Mouse (Mus musculus) adrenal gland, postnatal 25 days (tissue): Measurements from ENCODE around the gene Adra2a. TPM values are rescaled to one million over a fixed set of nuclear protein-coding genes. Genes with fewer than 3 reads are reported as not detected.

Experiments
- DNase-seq: peaks from one replicate; pipeline ENCODE4 v3.0.0; 2021; ENCODE audit warnings: mixed read lengths
- long read RNA-seq: library from polyadenylated mRNA; stranded (forward); transcript quantifications from one replicate; pipeline ENCODE4 v2.0.0, GENCODE M21; 2021
- total RNA-seq: library from RNA; stranded (reverse); gene quantifications from 2 replicates; pipeline ENCODE4 v1.2.3, GENCODE M21; 2021

Gene Adra2a
- 0.18 TPM in 1 of 2 replicates, not detected in the other for total RNA-seq
- long read RNA-seq: 0 reads

DNA sequence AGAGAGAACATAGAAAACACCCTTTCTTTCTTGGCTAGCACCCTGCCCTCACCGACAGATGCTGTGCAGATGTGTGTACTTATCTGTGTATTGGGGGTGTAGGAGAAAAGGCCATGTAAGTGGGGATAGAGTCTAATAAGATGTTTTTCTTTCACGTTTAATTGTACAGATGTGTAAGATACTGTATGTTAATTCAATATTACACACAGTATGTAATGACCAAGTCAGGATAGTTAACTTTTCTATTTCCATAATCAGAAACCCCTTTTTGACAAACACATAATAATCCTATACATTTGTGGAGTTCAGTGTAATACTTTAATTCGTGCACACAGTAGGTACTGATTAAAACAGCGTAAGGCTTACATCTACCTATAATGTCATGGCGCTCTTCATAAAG is at the start of gene Adra2a:
TSS of gene Adra2a (plus strand) at position 301 of the 400 bp plus-strand sequence.
- no peak for DNase-seq

GRCm38 (mm10) chr19:53994276-53994675 is 49.7 kb upstream of the Adra2a start:
- no peak for DNase-seq

DNA sequence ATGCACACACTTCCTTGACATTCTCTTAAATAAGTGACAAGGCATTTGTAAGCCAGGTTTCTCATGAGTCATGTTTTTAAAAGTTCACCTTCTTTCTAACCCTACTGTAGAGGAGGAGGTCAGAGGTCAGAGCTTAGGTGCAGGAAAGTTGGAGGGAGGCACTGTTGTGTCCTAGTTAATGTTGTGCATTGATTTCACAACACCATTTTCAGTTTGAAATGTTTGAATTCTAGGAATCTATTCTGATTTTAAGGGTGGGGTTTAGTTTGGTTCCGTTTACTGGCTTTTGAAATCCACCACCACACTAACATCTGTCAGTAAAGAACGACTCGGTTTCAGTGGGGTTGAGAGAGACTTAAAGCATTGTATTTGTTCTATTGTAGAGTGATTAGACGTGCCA is 33.0 kb upstream of the Adra2a start:
- no peak for DNase-seq

GRCm38 (mm10) chr19:54014999-54015398 is 29.0 kb upstream of the Adra2a start:
- no peak for DNase-seq

DNA sequence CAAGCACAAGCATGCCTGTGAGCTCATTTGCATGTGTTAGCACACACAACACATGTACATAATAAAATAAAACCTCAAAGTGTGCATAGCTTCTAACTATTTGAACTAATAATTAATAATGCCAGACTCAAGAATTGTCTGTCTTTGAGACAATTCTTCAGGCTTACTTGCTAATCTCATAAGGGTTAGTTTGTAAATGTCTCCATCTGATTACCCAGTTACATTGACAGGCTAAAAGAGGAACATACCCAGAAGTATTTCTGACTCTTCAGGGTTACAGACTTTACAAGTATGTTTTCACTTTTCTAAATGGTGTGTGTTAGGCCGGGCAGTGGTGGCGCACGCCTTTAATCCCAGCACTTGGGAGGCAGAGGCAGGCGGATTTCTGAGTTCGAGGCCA is 28.4 kb upstream of the Adra2a start:
- DNase-seq: no peak

DNA sequence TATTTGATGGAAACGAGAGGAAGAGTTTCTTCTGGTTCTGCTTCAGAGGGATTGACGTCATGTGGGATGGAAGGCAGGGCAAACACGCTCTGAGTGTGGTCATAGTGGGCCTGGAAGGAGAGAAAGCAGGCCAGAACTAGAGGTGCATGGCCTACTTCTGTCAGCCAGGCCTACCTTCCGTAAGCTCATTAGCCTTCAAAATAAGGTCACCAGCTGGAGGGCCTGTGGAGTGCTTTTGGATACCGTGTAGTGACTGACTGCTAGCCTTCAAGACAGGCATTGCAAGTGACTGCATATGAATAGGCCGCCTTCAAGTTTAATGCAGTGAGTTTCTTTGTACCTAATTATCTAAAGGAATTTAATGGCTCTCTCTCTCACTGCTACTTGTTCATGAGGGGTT is 8.9 kb upstream of the Adra2a start:
- DNase-seq: no peak

DNA sequence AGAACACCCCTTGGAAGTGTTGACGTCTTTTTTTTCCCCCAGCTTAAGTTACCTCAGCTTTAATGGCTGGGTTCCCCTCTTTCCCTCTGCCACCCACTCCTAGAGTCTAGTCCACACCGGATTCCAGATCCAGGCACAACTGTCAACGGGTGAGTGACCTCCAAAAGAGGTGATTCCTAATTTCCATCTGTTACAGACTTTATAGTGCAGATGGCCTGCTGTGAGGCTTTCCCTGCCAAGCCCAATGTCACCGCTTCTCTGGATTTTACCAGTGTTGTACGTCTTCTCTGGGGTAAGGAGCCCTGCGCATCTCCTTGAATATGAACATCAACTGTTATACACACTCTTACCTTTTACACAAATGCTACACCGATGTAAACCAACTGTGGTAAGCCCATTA is 4.5 kb upstream of the Adra2a start:
- no peak for DNase-seq

- DNase-seq: no peak
Observed at GRCm38 (mm10) chr19:54040356-54041028, 3.5 kb upstream of the Adra2a start.

- no peak for DNase-seq
Observed at GRCm38 (mm10) chr19:54041029-54041367, 3.0 kb upstream of the Adra2a start.

DNA sequence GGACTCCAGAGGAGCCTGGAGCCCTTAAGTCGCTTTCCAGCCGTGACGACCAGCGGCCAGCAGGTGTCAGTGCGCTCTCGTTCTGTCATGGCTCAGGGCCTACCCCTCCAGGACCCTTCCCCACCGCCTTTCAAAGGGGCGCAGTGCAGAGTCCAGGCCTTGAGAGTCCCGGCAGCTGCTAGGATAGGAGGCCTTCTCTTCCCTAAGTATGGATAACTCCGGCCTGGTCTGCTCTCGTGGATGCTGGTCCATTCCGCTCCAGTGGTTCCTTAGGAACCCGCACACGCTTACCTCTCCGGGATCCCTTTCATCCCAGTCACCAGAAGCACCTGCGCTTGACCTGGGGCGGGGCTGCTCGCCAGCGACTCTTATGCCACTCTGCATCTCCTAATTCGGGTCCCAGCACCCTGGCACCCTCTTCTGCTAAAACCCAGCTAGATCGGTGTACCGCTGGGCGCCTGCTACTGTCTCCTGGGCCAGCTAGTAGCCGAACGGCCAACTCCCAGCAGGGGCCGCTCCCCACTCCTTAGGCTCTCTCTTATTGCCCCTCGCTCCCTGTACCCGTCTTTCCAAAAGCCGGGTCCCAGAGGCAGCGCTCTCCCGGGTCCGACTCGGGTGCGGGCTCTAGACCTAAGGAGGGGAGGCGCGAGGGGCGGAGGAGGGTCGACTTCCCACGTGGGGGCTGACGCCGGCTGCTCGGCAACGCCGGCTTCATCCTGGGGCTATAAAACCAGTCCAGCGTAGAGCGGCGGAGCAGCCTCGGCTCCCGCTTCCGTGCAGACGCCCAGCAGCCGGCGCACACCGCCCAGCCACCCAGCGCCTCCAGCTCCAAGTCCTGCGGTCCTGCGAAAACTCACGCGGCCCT is 788 bp downstream of the Adra2a start:
- DNase-seq: peak; percentile 54

DNA sequence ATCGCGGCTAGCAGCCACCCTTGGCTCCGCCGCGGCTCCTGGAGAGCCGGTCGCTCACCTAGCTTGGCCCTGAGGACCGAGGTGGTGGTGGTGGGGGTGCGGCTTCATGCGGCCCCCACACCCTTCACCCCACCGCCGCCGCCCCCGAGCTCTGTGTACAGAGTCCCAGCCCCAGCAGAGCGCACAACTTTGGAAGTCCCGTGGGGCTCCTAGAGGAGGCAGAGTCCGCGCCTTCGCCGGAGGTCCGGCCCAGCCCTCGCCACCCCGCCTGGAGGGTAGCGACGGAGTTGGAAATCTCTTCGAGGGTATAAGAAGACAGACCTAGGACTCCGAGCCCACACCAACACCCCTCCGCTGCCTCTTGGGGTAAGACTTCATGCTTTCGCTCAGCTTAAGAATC is 1.5 kb downstream of the Adra2a start:
- peak; percentile 21 for DNase-seq

- DNase-seq: peak; percentile 32
Observed at GRCm38 (mm10) chr19:54045931-54046683, 2.2 kb downstream of the Adra2a start.

DNA sequence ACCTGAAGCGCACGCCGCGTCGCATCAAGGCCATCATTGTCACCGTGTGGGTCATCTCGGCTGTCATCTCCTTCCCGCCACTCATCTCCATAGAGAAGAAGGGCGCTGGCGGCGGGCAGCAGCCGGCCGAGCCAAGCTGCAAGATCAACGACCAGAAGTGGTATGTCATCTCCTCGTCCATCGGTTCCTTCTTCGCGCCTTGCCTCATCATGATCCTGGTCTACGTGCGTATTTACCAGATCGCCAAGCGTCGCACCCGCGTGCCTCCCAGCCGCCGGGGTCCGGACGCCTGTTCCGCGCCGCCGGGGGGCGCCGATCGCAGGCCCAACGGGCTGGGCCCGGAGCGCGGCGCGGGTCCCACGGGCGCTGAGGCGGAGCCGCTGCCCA is 2.7 kb downstream of the Adra2a start:
- DNase-seq: peak; percentile 8

- DNase-seq: no peak
Observed at GRCm38 (mm10) chr19:54047386-54048050, 3.6 kb downstream of the Adra2a start.

GRCm38 (mm10) chr19:54048161-54048885 is 4.4 kb downstream of the Adra2a start:
- no peak for DNase-seq

DNA sequence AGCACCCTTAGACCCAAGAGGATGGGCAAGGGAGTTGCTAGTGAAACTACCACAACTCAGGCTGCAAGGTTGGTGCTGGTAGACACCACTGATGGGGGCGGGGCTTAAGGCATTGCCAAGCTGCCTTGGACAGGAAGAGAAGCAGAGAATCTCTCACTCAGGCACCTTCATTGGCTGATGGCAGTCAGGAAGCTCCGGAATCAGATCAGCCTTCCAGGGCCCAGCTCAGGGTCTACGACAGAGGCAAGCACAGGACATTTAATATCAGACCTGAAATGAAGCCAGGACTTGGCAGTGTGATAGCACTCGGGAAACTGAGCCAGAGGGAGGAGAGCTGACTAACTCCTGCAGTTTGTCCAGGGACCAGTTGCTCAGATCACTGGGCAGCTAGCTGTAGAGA is 7.7 kb downstream of the Adra2a start:
- DNase-seq: no peak

GRCm38 (mm10) chr19:54055845-54056244 is 11.9 kb downstream of the Adra2a start:
- no peak for DNase-seq

GRCm38 (mm10) chr19:54068447-54068846 is 24.5 kb downstream of the Adra2a start:
- DNase-seq: no peak

DNA sequence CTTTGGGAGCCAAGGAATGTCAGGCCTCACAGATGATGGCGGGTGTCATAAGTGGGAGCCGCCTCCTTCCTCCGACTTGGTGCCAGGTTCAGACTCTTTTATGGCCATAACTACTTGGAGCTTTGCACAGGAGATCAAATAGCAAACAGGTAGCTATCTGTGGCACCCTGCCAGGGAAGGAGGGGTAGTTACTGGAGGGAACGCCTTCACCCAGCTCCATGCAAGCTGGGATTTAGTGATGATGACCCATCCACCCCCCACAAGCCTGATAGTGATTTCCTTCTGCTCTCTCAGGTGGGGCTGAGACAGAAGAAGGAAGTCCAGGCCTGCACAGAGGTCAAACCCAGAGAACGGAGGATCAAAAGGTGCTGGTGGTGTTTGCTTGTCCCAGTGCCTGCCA is 26.6 kb downstream of the Adra2a start:
- DNase-seq: no peak

DNA sequence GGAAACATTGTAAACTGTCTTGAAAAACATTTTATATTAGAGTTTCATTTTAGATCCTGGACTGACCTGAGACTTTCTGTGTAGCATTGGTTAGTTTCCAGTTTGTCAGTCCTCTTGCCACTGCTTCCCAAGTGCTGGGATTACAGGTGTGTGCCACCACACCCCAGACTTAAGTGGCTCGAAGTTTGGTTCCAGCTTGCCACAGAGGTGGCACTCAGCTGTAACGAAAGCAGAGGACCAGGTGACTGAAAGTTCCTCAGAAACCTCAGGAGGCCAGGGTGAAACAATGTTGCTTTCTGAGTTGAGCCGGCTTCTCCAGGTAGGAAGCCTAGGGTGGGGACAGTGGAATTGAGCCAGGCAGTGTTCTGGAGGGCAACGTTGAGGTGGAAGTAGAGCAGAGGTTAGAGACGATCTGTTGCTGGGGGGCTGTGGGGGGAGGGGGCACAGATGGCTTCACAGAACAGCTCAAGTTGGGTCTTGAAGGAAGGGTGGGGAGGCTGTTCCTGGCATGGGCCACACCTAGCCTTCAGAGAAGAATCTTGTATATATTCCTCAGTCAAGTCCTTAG is 28.4 kb downstream of the Adra2a start:
- DNase-seq: no peak
